Mouse (Mus musculus) heart, postnatal 25 days (tissue): Measurements from ENCODE around the gene Olfml1. TPM values are rescaled to one million over a fixed set of nuclear protein-coding genes. Genes with fewer than 3 reads are reported as not detected.

Source experiments
- DNase-seq: peaks from one replicate; pipeline ENCODE4 v3.0.0; 2022; ENCODE audit warnings: low spot score
- intact Hi-C: fragments of 180-260 bp; cut with DNase I; formaldehyde crosslinking; loops from one replicate; pipeline ENCODE4 v1.15.1; 2025
- total RNA-seq, 2 experiments: library from RNA; stranded (reverse); gene quantifications; 2 replicates each; pipeline ENCODE4 v1.2.3; 2021

The Olfml1 gene
- total RNA-seq, 2 experiments from 2014 or later: 5.2 to 5.4 TPM

- intact Hi-C loops: no loop called here
- no peak for DNase-seq
Measured at GRCm38 (mm10) chr7:107638026-107638425, 70.8 kb downstream of the Olfml1 start.

Other genes with a start within 250 kb of the Olfml1 start
- gene Syt9, start 196.7 kb upstream of the Olfml1 start, total RNA-seq: under 1 TPM in 1 of 2 experiments, not detected in 1; 0.08 TPM
- gene Ppfibp2, start 27.8 kb downstream of the Olfml1 start, total RNA-seq: 10 to 100 TPM; 20.4 to 20.9 TPM
- gene 5330417H12Rik, start 57.7 kb downstream of the Olfml1 start, total RNA-seq: not detected
- not detected for gene Cyb5r2, start 190.6 kb downstream of the Olfml1 start, total RNA-seq
- gene Ovch2, start 233.8 kb downstream of the Olfml1 start, total RNA-seq: not detected
- gene Olfr467, start 244.8 kb downstream of the Olfml1 start, total RNA-seq: not detected